Mouse (Mus musculus): Measurements from ENCODE around the gene Adamtsl1.

Adamtsl1 gene

GRCm38 (mm10) chr4:85790226-85790625, 276.3 kb downstream of the Adamtsl1 start:
- no peak for DNase-seq (ENCODE audit: low read depth, low spot score)

GRCm38 (mm10) chr4:85801805-85802204, 287.8 kb downstream of the Adamtsl1 start:
- DNase-seq (ENCODE audit: low read depth, low spot score): peak; percentile 59

GRCm38 (mm10) chr4:85814418-85814817, 300.4 kb downstream of the Adamtsl1 start:
- DNase-seq (ENCODE audit: low read depth, low spot score): no peak

- DNase-seq (ENCODE audit: low read depth, low spot score): no peak
Observed at GRCm38 (mm10) chr4:85818504-85818903, 304.5 kb downstream of the Adamtsl1 start.

GRCm38 (mm10) chr4:85819169-85819568, 305.2 kb downstream of the Adamtsl1 start:
- no peak for DNase-seq (ENCODE audit: low read depth, low spot score)

- no peak for DNase-seq (ENCODE audit: low read depth, low spot score)
Observed at GRCm38 (mm10) chr4:85819921-85820320, 305.9 kb downstream of the Adamtsl1 start.

DNA sequence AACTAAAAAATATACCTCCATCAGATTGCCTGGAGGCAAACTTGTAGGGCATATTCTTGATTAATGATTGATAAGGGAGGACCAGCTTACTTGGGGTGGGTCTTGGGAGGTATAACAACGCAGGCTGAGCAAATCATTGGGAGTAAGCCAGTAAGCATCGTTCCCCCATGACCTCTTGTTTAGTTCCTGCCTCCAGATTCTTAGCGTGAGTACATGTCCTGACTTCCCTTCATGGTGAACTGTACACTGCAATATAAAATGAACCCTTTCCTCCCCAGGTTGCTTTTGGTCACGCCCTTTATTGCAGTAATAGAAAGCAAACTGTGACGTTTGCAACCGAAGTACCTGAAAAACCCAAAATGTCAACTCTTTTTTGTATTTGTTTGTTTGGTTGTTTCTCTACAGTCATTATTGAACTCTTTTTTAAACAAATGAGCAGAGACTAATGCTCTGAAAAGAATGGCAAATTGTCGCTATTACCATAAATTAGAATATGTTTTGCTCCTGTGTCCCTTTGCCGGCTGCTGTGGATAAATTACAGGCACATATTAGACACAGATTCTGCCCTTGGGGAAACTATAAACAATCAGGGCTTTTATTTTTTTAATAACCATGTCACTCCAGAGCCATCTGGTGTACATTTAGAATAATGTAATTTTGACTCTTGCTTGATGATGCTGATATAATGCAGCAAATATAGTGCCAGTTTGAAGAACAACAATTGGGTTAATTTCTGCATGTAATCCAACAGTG, 310.2 kb downstream of the Adamtsl1 start:
- DNase-seq (ENCODE audit: low read depth, low spot score): no peak

GRCm38 (mm10) chr4:85824705-85825085, 310.7 kb downstream of the Adamtsl1 start:
- DNase-seq (ENCODE audit: low read depth, low spot score): no peak

DNA sequence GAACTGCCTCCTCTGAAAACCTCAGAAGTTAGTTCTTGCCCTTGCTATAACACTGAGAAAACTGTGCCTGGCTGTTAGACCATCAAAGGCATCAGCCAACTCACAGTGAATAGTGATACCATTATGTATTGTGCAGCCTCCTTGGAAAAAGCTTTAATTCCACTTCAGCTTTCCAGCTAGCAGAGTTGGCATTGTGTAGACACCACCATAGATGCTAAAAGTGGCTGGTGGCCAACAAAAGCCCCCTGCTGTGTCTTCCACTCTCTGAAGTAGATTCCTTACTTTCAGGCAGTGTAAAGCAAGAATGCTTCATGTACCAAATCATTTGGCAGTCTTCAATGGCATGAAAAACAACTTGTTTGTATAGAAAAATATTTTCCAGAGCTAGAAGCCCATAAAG, 323.1 kb downstream of the Adamtsl1 start:
- DNase-seq (ENCODE audit: low read depth, low spot score): no peak

DNA sequence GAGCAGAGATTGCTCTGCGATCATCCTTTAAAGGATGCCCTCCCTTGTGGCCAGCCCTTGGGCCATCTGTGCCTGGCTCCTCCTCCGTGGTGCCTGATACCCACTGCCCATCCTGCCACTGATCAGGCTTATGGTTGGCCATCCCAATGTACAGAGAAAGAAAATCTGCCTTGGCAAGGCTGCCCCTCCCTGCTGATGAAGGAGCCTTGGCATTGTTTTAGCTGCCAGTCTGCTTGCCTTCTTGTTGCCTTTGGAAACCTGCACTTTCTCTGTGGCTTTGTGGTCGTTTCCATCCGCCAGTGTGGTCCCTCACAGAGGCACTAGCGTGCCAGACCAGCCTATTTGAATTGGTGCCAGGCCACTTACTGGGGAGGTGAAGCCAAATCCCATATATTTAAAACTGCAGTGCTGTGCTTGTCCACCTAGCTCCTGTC, 323.6 kb downstream of the Adamtsl1 start:
- DNase-seq (ENCODE audit: low read depth, low spot score): no peak

DNA sequence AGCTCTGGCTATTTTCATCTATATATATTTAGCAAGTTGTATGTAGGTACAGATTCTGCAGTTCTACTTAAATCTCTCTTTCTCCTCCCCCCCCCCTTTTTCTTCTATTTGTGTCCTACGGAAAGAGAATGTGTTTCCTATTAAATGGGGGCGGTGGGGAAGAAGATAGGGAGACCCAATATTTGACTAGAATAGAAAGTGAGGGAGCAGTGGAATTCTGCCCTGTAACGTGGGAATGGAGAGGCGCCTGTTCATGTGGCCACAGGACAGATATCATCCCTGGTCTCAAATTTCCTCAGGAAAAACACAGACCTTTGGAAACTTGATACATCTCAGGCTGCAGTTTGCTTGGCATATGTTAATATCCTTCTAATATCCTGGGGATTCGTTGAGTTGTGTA, 324.1 kb downstream of the Adamtsl1 start:
- DNase-seq (ENCODE audit: low read depth, low spot score): no peak

- no peak for DNase-seq (ENCODE audit: low read depth, low spot score)
Observed at GRCm38 (mm10) chr4:85842113-85842512, 328.1 kb downstream of the Adamtsl1 start.

DNA sequence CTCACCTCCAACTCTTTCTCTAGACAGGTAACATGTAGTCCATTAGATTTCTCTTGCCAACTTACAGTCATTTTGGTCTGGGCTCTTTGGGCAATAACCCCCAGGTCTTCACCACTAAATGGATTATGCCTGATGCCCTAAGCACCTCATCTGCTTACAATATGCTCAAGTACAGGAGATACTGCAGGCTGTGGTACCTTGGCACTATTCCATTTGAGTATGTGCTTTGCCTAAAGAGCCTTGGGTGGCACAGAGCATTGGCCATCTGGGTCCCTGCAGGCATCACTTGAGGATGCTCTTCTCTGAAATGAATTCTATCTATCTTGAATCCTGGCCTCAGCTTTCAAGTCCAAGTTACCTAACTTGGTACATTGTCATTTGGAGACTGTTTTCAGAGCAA, 330.4 kb downstream of the Adamtsl1 start:
- no peak for DNase-seq (ENCODE audit: low read depth, low spot score)

DNA sequence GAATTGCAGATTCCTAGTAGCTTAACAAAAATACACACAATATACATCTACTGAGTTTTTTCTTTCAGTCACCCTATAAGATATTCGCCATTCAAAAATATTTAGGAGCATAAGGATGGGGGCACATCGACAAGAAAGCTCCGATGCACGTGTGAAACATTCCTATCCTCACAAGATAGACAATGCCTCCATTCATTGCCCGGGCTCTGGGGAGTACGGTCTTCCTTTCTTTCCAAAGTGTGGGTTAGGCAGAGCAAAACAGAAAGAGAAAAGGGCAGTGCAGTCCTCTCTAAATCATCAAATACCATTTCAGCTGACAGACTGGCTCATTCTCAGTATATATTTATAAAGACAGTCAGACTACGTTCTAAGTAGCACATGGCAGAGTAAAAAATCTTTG, 332.0 kb downstream of the Adamtsl1 start:
- no peak for DNase-seq (ENCODE audit: low read depth, low spot score)

DNA sequence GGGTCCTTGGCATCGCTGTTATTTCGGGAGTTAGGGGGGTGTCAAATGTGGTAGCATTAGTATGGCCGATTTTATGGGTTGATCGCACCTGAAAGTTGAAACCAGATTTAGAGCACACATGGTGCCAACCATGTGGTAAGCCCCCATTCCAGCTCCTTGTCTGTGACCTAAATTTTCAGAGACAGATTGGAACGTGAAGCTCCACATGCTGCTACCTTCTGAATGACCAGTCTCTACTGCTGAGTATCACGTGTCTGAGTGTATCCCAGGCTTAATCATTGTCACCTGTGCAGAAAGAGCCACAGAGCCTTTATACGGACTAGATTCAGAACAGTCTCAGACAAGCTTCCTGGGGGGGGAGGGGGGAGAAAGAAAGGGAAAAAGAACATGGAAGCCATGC, 339.4 kb downstream of the Adamtsl1 start:
- DNase-seq (ENCODE audit: low read depth, low spot score): no peak

DNA sequence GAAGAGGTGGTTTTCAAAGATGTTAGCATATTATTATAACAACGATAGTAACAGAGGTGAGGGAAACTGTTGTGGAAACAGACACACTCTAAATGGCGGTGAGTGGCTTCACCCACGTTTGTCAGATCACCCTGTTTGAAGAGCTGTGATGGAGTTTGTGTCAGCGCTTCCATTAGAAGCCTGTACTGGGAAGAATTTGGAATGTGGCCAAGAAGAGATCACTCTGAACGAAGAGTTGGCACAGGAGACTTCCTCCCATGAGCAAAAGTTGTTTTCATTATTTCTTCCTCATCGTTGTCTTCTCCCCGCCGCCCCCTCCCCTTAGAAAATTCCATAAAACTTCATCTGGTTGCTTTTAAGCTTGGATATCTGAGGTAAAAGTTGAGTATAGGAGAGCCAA, 340.5 kb downstream of the Adamtsl1 start:
- DNase-seq (ENCODE audit: low read depth, low spot score): no peak

- no peak for DNase-seq (ENCODE audit: low read depth, low spot score)
Observed at GRCm38 (mm10) chr4:85879376-85879775, 365.4 kb downstream of the Adamtsl1 start.

GRCm38 (mm10) chr4:85881318-85881717, 367.3 kb downstream of the Adamtsl1 start:
- no peak for DNase-seq (ENCODE audit: low read depth, low spot score)

DNA sequence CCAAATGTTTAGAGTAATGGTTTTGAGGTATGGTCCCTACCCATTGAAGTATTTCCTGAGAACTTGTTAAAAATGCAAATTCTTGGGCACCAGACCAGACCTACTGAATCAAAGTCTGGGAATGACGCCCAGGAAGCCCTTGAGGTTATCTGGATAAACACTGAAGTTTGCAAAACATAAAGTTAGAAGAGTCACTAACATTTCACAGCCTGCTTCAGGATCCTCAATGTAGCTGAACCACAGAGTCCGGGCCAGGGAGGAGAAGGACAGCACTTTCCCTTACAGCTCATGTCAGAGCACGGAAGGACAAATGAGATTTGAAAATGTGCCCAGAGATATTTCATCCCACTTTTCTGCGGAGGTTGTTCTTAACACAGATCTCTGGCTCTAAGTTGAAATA, 370.1 kb downstream of the Adamtsl1 start:
- no peak for DNase-seq (ENCODE audit: low read depth, low spot score)

DNA sequence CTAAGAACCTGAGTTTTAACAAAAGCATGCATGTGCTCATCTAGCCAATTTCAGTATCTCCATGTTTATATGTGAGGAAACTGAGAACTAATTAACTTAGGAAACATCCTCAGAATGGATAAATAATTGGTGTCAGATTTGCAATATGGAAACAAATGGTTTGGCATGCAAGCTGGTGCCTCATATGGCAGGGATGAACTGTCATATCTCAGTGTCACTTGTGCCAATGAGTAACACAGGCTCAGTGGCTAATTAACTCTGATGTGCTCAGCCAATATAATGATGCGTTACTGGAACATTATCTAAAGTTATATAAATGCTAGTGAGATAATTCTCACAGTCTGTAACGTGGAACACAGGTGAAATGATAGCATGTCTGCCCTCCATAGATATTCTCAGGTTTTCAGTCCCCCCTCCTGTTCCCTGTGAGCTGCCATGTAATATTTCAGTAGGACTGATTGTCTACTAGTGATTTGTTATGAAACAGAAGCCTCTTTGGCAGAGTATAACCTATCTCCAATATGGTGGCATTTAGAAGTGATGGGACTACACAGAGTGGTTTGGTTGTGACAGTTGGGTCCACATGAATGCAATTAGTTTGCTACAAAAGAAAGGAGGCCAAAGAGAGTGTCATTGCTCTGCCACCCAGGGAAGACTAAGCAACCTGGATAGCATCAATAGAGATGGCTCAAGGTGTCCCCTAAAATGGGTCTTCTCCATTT, 376.1 kb downstream of the Adamtsl1 start:
- no peak for DNase-seq (ENCODE audit: low read depth, low spot score)

DNA sequence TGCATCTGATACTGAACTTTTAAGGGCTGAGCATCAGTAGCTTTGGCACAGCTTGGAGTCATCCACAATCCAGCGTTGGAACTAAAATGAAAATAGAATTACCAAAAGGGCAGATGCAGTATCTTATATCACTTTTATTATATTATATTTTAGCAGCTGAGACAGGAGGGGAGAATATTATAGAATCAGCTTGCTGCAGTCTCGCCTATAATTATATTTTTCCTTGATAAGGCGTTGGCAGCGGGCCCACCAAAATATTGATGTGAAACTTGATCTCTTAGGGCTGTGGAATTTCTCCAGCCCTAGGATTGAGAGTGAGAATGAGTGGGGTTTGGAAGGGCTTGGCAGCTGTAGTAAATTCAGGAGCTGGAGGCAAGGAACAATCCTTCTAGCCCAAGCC, 387.3 kb downstream of the Adamtsl1 start:
- no peak for DNase-seq (ENCODE audit: low read depth, low spot score)

DNA sequence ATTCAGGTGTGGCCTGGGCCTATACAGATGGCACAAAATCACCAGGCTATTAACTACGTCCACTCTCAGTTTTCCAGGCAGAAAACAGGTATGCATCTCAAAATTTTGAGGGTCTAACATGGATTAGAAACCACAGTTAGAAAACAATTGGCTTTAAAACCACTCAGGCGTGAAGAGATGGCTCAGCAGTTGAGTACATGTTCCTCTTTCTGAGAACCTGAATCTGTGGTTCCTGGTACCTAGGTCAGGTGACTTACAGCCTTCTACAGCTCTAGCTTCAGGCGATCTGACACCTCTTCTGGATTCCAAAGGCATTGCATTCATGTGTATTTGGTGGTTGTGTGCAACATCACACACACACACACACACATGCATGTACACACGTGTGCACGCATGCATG, 390.2 kb downstream of the Adamtsl1 start:
- DNase-seq (ENCODE audit: low read depth, low spot score): no peak

- no peak for DNase-seq (ENCODE audit: low read depth, low spot score)
Observed at GRCm38 (mm10) chr4:85916034-85916433, 402.1 kb downstream of the Adamtsl1 start.

Measured in brain, embryonic 18.5 days (tissue).